Mouse (Mus musculus) heart, embryonic 16.5 days (tissue): Measurements from ENCODE around the gene Sptbn4. TPM values are rescaled to one million over a fixed set of nuclear protein-coding genes. Genes with fewer than 3 reads are reported as not detected.

Experiments
- ATAC-seq: fragments of 200-750 bp; cut with Nextera tagmentation; replicated peaks from 2 replicates; pipeline ENCODE4 v1.8.0; 2017; ENCODE audit warnings: moderate number of reproducible peaks; ENCODE audit not compliant: insufficient read depth, low FRiP score; ENCODE audit errors: extremely low read depth
- H3K27ac ChIP-seq: fragments of 300-500 bp; sonication (generic); 2 replicates; pipeline ENCODE4 v1.5.1; 2014; ENCODE audit warnings: mild to moderate bottlenecking, low read length, control low read depth, moderate library complexity
- H3K27me3 ChIP-seq: fragments of 300-500 bp; sonication (generic); 2 replicates; pipeline ENCODE4 v1.6.1; 2014; ENCODE audit warnings: low read length, mixed read lengths; ENCODE audit not compliant: control insufficient read depth, insufficient read depth
- H3K36me3 ChIP-seq: fragments of 300-500 bp; sonication (generic); 2 replicates; pipeline ENCODE4 v1.6.1; 2014; ENCODE audit not compliant: control insufficient read depth, insufficient read depth
- H3K4me1 ChIP-seq: fragments of 300-500 bp; sonication (generic); 2 replicates; pipeline ENCODE4 v1.6.1; 2014; ENCODE audit warnings: low read length, mixed read lengths; ENCODE audit not compliant: control insufficient read depth, insufficient read depth
- H3K4me2 ChIP-seq: fragments of 300-500 bp; sonication (generic); 2 replicates; pipeline ENCODE4 v1.6.1; 2014; ENCODE audit warnings: low read depth, mild to moderate bottlenecking, control low read depth, low read length
- H3K4me3 ChIP-seq: fragments of 300-500 bp; sonication (generic); 2 replicates; pipeline ENCODE4 v1.5.1; 2014; ENCODE audit warnings: mild to moderate bottlenecking, control low read depth, low read length
- H3K9ac ChIP-seq: fragments of 300-500 bp; sonication (generic); 2 replicates; pipeline ENCODE4 v1.6.1; 2014; ENCODE audit warnings: low read length, control low read depth
- H3K9me3 ChIP-seq: fragments of 300-500 bp; sonication (generic); replicated peaks from 2 replicates; pipeline ENCODE4 v1.6.1; 2016; ENCODE audit warnings: low read length; ENCODE audit not compliant: control insufficient read depth
- WGBS: fragments of 180-500 bp; shearing (Covaris S2); extraction: QIAGEN DNeasy Blood & Tissue Kit; methylation state at CpG from one replicate; pipeline ENCODE4 v1.1.7; 2014; 5-methylcytosine and 5-hydroxymethylcytosine counted together
- polyA plus RNA-seq: library from polyadenylated mRNA; unstranded; fragments of >200 nt; fragmentation: Nextera tagmentation; extraction: Ambion mirVana; gene quantifications from 2 replicates; pipeline ENCODE4 v1.2.1, GENCODE M21; 2015

Gene Sptbn4
- polyA plus RNA-seq, 1 experiment from 2014 or later, result 0.43 TPM

DNA sequence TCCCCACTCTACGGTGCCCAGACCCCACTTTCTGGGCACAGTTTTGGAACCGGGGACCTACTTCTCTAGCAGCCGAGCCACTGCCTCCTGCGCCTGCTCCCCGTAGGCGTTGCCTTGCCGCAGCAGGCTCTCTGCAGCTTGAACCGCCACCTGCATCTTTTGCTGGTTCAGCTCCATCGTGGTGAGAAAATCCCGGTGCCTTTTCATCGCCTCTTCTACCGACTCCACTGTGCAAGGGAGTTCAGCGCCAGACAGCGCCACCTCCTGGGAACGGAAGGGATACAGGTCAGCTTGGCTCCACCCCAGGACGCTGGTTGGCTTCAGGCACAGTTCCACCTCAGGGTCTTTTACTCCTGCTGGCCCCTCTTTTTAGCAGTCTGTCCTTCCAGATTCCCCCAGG lies 44.8 kb downstream of the Sptbn4 start:
- WGBS, result 9% methylated on average over 16 of the region's 16 CpGs
- Histone ChIP-seq H3K9me3 (peaks cover 12% of the 10 kb centered on the region), H3K4me2 (no peak overlapping the region), H3K4me1 (no peaks in the 10 kb centered on the region), H3K27ac (no peak overlapping the region), H3K4me3 (no peak overlapping the region), H3K9ac (no peak overlapping the region), H3K36me3 (no peaks in the 10 kb centered on the region), H3K27me3 (peaks cover 80% of the 10 kb centered on the region)
- no peak; the same call in 1 of the 2 replicates for ATAC-seq

DNA sequence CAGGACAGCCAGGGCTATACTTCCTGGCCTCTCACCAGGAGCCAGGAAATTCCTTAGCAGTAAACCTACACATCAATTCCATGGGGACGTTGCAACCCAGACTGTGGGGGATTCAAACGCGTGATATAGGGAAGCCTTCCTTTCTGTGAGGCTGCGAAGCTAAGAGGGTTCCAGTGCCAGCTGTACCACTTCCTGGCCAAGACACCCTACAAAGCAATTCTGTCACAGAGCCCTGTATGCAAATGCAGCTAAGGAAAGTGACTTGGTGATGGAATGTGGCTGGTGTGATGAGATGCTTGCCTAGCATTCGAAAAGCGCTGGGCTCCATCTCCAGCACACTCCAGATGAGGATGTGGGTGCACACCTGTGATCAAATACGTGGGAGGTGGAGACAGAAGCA lies 46.9 kb downstream of the Sptbn4 start:
- Histone ChIP-seq H3K36me3 (no peaks in the 10 kb centered on the region), H3K27me3 (peaks cover 82% of the 10 kb centered on the region), H3K4me2 (no peak overlapping the region), H3K4me3 (no peak overlapping the region), H3K27ac (no peak overlapping the region), H3K9me3 (peaks cover 9% of the 10 kb centered on the region), H3K9ac (no peak overlapping the region), H3K4me1 (no peaks in the 10 kb centered on the region)
- no peak for ATAC-seq
- 65% methylated on average over 7 of the region's 7 CpGs for WGBS

- Histone ChIP-seq H3K27me3 (peaks cover 77% of the 10 kb centered on the region), H3K27ac (no peak overlapping the region), H3K36me3 (no peaks in the 10 kb centered on the region), H3K4me2 (no peak overlapping the region), H3K4me1 (no peaks in the 10 kb centered on the region), H3K9me3 (peaks cover 3% of the 10 kb centered on the region; the same call in 1 of the 2 replicates), H3K9ac (no peak overlapping the region), H3K4me3 (no peak overlapping the region)
- WGBS, result 15% methylated on average over 26 of the region's 26 CpGs
- no peak for ATAC-seq
These were observed 50.2 kb downstream of the Sptbn4 start for GRCm38 (mm10) chr7:27397048-27397949.

- WGBS, result 3% methylated on average over 33 of the region's 68 CpGs
- Histone ChIP-seq H3K9ac (no peak overlapping the region; the same call in 1 of the 2 replicates), H3K27ac (no peak overlapping the region), H3K27me3 (peaks cover 77% of the 10 kb centered on the region), H3K9me3 (peaks cover 3% of the 10 kb centered on the region; the same call in 1 of the 2 replicates), H3K4me3 (peak overlapping the region; percentile 54), H3K4me2 (peak overlapping the region; percentile 74), H3K4me1 (no peaks in the 10 kb centered on the region), H3K36me3 (no peaks in the 10 kb centered on the region)
- no peak; the same call in 1 of the 2 replicates for ATAC-seq
These were observed 51.1 kb downstream of the Sptbn4 start for GRCm38 (mm10) chr7:27396184-27397047.

GRCm38 (mm10) chr7:27395521-27396183 lies 51.8 kb downstream of the Sptbn4 start:
- H3K27me3 ChIP-seq, result peaks cover 79% of the 10 kb centered on the region
- no peak for ATAC-seq
- WGBS, result 3% methylated on average over 22 of the region's 22 CpGs
- H3K4me3 ChIP-seq, result peak overlapping the region; percentile 54
- H3K9me3 ChIP-seq, result peaks cover 3% of the 10 kb centered on the region; the same call in 1 of the 2 replicates
- H3K27ac ChIP-seq, result no peak overlapping the region
- H3K4me1 ChIP-seq, result no peaks in the 10 kb centered on the region
- no peaks in the 10 kb centered on the region for H3K36me3 ChIP-seq
- peak overlapping the region; percentile 74; the same call in 1 of the 2 replicates for H3K4me2 ChIP-seq
- H3K9ac ChIP-seq, result no peak overlapping the region

DNA sequence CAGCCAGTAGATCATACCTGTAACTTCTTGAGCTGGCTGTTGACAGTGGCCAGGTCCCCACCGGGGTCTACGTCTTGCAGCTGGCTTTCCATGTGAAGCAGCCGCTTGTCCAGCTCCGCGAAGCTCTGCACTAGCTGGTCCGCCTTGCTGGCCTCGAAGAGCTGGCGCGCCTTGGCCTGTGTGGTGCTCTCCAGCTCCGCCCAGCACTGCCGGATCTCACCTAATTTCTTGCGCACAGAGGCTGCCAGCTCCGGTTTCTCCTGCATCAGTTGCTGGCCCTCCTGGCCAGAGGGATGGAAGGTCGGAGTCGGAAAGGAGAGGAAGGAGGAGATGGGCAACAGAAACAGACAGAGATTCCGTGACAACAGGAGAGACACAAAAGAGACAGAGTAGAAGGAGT lies 56.1 kb downstream of the Sptbn4 start:
- Histone ChIP-seq H3K4me2 (no peak overlapping the region), H3K27ac (no peak overlapping the region), H3K4me1 (no peaks in the 10 kb centered on the region), H3K4me3 (no peak overlapping the region), H3K9me3 (no peaks in the 10 kb centered on the region), H3K36me3 (no peaks in the 10 kb centered on the region), H3K9ac (no peak overlapping the region), H3K27me3 (peaks cover 54% of the 10 kb centered on the region)
- 35% methylated on average over 16 of the region's 16 CpGs for WGBS
- no peak for ATAC-seq

DNA sequence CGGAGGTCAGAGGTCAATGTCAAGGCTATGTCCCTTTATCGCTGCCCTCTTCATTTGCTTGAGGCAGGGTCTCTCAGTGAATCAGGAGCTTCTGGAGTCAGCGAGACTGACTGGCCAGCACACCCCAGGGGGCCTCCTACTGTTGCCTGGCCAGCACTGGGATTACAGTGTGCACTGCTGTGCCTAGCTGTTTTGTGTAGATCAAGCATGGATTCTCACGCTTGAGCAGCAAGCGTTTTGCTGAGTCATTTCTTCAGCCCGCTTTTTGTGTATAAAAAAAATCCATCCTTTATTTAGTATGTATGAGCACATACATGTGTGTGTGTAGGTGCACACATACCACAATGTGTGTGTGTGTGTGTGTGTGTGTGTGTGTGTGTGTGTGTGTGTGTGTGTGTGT lies 58.3 kb downstream of the Sptbn4 start:
- H3K27ac ChIP-seq, result no peak overlapping the region
- H3K4me2 ChIP-seq, result no peak overlapping the region
- H3K36me3 ChIP-seq, result no peaks in the 10 kb centered on the region
- no peak for ATAC-seq
- WGBS, result 65% methylated on average over 6 of the region's 6 CpGs
- peaks cover 33% of the 10 kb centered on the region for H3K27me3 ChIP-seq
- H3K9ac ChIP-seq, result no peak overlapping the region
- H3K9me3 ChIP-seq, result no peaks in the 10 kb centered on the region
- no peaks in the 10 kb centered on the region for H3K4me1 ChIP-seq
- no peak overlapping the region for H3K4me3 ChIP-seq

- H3K4me3 ChIP-seq, result no peak overlapping the region
- no peak overlapping the region for H3K27ac ChIP-seq
- 39% methylated on average over 4 of the region's 4 CpGs for WGBS
- H3K4me1 ChIP-seq, result no peaks in the 10 kb centered on the region
- no peak overlapping the region for H3K9ac ChIP-seq
- ATAC-seq, result no peak; the same call in 1 of the 2 replicates
- no peaks in the 10 kb centered on the region for H3K9me3 ChIP-seq
- H3K36me3 ChIP-seq, result no peaks in the 10 kb centered on the region
- H3K4me2 ChIP-seq, result no peak overlapping the region
- 0 out of 2 replicates have a peak, but pooled peaks cover 2% of the 10 kb centered on the region for H3K27me3 ChIP-seq
These were observed 62.8 kb downstream of the Sptbn4 start for GRCm38 (mm10) chr7:27384731-27385130.
